Mouse (Mus musculus) urinary bladder, postnatal 25 days (tissue): Measurements from ENCODE around the gene Cfdp1.
A peak's percentile ranks its signal among the peaks of the same experiment; 100 is the strongest.

Experiments
- DNase-seq: peaks from one replicate; pipeline ENCODE4 v3.0.0; 2022; ENCODE audit warnings: low spot score

The Cfdp1 gene

GRCm38 (mm10) chr8:111738867-111739266, 115.2 kb downstream of the Cfdp1 start:
- no peak for DNase-seq

- no peak for DNase-seq
Measured at GRCm38 (mm10) chr8:111736321-111736720, 117.8 kb downstream of the Cfdp1 start.

GRCm38 (mm10) chr8:111735791-111736190, 118.3 kb downstream of the Cfdp1 start:
- DNase-seq, result no peak

- no peak for DNase-seq
Measured at GRCm38 (mm10) chr8:111735335-111735761, 118.7 kb downstream of the Cfdp1 start.

GRCm38 (mm10) chr8:111734244-111734960, 119.7 kb downstream of the Cfdp1 start:
- no peak for DNase-seq

GRCm38 (mm10) chr8:111733581-111734243, 120.4 kb downstream of the Cfdp1 start:
- DNase-seq, result no peak

GRCm38 (mm10) chr8:111732406-111733085, 121.5 kb downstream of the Cfdp1 start:
- DNase-seq, result no peak

- DNase-seq, result peak; percentile 95
Measured at GRCm38 (mm10) chr8:111732004-111732403, 122.1 kb downstream of the Cfdp1 start.

GRCm38 (mm10) chr8:111731231-111731977, 122.7 kb downstream of the Cfdp1 start:
- DNase-seq, result no peak

- DNase-seq, result no peak
Measured at GRCm38 (mm10) chr8:111729233-111730170, 124.6 kb downstream of the Cfdp1 start.

- DNase-seq, result no peak
Measured at GRCm38 (mm10) chr8:111728481-111728880, 125.6 kb downstream of the Cfdp1 start.

- DNase-seq, result no peak
Measured at GRCm38 (mm10) chr8:111727553-111727952, 126.5 kb downstream of the Cfdp1 start.

GRCm38 (mm10) chr8:111726102-111726900, 127.8 kb downstream of the Cfdp1 start:
- peak; percentile 45 for DNase-seq

GRCm38 (mm10) chr8:111725341-111725740, 128.8 kb downstream of the Cfdp1 start:
- DNase-seq, result no peak

- no peak for DNase-seq
Measured at GRCm38 (mm10) chr8:111720115-111720544, 134.0 kb downstream of the Cfdp1 start.

- DNase-seq, result no peak
Measured at GRCm38 (mm10) chr8:111718937-111719336, 135.2 kb downstream of the Cfdp1 start.
